Mouse (Mus musculus): ENCODE measurements around the gene Cdc123.

Gene Cdc123

DNA sequence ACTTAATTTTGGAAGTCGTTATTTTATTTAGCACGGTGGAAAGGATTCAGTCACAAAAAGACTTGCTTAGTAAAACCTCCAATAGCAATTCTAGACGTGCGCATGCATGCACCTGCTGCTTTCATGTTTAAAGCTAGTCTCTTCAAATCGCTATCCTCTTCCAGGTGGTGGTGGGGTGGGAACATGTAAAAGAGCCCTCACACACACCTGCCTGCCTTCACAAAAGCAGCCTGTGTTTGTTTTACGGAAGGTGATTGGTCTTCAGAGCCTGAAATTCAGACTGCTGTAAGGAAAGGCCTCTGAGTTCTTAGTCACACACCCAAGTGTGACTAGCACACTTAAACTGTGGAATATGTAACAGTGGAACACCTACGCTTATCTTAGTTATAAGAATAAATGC is 39.7 kb downstream of the Cdc123 start:
- no peak for DNase-seq (ENCODE audit: low read depth, low spot score)

DNA sequence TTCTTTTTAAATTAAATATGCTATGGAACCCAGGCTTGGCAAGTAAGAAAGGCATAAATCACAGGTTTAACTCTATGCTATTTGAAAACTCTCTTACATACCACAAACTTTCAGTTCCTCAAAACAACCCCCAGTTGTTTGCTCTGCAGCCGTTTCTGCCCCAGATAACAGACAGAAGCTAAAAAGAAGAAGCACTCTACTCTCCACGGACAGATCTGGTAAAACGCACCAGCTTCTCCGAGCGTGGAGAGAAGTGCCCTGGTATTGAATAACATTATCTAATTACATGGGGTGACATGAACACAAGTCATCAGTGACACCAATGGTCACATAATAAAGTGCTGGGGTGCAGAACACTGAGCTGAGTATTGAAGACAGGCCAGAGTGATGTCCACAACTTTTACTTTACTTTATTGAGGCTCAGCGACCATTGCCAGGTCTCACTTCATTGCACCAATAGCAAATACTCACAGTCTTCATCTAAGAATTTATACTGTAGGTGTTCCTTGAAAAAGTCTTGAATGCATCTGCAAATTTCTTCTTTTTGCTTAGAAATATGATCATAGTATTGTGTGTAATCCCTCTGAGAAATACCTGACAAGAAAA is 40.4 kb downstream of the Cdc123 start:
- no peak for DNase-seq (ENCODE audit: low read depth, low spot score)

DNA sequence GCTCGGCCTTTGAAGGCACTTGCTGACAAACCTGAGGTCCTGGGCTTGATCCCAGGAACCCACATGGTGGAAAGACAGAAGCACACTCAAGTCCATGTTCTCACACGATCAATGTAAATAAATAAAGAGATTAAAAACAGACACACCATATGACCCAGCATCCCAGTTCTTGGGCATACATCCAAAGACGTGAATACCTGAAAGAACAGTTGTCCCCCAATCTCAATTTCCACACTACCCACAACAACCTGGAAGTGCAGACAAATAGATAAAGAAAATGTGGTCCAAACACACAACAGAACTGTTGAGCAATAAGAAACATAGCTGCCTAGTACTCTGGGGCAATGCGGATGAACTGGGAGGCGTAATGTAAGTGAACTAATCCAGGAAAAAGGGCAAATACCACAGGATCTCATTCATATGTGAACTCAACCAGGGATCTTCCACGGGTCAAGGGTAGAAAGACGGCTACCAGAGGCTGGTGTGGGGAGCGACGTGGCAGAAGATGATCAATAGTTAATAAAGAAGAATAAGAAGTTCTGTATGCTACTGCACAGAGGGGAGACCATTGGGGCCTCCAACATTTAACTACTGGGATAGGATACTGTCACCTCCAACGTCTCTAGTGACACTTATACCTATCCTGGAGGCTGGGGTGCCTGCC is 42.9 kb downstream of the Cdc123 start:
- DNase-seq (ENCODE audit: low read depth, low spot score) = no peak

DNA sequence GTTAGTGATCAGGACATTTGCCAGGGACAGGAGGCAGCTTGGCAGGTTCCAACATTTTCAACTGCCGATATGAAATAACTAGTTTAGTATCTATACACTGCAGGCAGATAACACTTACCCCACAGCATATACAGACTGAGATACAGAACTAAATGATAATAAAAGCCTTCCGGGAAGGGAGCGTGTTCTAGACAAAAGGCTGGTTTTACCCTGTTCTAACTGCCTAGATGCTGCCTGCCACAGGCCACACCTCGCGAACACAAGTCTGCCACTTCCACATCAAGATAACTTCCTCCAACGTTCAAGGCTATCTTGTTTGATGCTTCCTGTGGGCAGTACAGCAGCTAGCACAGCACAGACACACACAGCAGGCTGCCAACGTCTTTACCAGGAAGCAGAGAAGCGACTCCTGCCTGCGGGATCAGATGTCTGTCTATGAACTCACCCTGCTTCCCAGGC is 43.8 kb downstream of the Cdc123 start:
- DNase-seq (ENCODE audit: low read depth, low spot score) = peak; percentile 67

DNA sequence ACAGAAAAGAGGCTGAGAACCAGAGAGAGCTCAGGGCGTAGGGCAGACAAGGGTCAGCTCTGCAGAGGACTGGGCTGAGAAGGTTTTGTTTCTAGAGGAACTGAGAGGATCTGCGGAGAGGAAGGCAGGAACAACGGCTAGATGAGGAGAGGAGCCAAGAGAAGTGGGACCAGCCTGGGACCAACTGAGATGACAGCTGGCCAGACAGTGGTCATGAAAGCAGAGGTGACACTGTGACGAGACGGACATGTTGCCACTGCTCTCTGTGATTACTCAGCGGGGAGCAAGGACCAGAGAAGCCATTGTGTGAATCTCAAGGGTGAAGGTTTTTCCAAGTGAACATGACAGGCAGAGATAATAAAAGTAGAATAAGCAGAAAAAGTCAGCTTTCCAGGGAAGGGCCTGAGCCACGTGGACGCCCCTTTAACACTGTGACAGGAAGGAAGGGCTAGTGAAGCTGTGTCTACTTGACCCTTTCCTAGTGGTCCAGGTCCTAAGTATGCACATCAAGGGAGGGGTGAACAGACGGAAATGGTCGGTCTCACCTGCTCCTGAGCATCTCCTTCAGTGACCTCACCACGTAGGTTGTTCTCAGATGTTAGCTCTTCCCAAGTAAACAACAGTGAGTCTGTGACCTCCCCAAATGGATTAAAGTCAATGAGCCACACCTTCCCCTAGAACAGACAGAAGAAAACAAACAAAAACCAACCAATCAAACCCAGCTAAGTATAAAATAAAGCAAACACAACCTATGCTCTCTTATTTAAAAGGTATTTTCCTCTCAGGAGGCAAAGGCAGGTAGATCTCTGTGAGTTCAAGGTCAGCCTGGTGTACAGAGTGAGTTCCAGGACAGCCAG is 46.9 kb downstream of the Cdc123 start:
- peak; percentile 50 for DNase-seq (ENCODE audit: low read depth, low spot score)

DNA sequence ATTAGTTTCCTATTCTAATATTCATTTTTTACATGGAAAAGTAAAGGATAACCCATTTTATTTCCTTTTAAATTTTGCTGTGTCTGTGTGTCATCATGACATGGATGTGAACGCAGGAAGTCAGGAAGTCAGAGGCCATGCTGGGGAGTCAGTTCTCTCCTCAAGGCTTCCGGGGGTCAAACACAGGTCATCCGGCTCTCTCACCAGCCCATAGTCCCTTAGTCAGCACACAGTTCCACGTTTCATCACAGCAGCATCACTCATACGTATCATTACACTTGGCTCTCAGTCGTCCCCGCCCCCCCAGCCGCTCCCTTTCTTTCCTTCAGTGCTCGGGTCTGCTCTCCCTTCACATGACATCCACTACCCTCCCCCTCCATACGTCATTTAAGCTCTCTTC is 51.2 kb downstream of the Cdc123 start:
- peak; percentile 75 for DNase-seq (ENCODE audit: low read depth, low spot score)

DNA sequence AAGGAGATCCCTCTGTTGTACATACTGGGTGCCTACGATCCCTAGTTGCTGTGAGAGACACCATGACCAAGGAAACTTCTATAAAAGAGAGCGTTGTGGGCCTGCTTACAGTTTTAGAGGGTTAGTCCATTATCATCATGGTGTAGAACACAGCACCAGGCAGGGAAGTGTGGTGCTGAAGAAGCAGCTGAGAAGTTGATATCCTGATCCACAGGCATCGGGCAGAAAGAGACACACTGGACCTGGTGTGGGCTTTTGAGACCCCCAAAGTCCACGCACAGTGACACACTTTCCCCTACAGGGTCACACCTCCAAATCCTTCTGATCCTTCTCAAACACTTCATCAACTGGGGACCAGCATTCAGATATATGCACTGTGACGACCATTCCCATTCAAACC is 52.9 kb downstream of the Cdc123 start:
- DNase-seq (ENCODE audit: low read depth, low spot score) = no peak

DNA sequence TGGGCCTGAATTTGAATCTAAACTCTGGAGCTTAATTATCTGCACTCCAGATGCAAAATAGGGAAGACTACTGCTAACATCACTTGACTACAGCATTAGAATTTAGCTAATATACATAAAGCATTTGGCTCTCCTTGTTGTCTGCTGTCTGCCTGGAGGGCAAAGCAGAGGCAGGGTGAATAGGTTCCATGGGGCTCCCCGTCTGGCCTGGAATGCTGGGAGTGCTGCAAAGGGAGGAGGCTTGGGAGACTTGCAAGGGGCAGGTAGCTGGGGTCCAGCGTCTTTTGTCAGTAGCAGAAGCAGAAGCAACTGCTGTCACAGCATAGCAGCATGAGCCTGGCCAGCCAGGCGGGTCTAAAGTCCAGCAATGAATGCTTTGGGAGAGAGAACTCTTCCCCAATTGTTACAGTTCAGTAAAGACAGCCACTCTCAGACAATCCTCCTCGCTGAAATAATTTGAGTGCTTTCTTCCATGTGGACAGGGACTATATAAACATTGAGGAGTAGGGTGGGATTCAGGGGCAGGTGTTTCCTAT is 55.3 kb downstream of the Cdc123 start:
- peak; percentile 57 for DNase-seq (ENCODE audit: low read depth, low spot score)

DNA sequence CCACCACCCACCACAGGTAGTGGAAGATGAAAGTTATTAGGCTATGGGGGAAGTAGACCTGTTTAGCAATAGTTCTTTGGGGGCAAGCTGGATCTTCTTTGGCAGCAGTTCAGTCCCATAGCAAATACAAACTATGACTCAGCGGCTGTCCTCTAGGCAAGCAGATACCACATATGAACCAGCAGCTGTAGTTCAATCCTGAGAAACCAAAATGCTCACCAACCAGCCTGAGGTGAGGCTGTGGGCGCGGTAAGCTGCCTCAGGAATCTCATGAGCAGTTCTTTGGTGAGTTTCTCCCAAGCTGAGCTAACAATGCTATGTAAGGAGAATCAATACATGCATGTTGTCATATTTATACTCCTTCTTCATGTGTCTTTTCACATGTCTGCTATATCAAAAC is 57.6 kb downstream of the Cdc123 start:
- DNase-seq (ENCODE audit: low read depth, low spot score) = no peak

DNA sequence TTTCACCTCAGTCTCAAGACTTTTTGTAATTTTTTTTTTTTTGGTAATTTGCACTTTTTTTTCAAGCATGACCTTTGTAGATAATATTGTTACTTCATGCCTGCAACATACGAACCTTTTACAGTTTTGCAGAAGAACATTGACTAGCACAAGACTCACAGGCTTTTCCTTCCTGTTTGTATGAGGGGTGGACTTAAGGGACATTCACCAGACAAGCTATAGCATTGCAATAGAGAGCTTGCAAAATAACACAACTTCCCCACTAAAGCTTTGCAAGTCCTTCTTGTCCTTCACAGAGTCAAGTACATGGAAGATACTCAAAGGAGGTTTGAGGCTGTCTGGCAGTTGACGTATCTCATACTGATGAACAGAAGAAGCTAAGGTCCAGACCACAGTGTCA is 72.5 kb downstream of the Cdc123 start:
- no peak for DNase-seq (ENCODE audit: low read depth, low spot score)

DNA sequence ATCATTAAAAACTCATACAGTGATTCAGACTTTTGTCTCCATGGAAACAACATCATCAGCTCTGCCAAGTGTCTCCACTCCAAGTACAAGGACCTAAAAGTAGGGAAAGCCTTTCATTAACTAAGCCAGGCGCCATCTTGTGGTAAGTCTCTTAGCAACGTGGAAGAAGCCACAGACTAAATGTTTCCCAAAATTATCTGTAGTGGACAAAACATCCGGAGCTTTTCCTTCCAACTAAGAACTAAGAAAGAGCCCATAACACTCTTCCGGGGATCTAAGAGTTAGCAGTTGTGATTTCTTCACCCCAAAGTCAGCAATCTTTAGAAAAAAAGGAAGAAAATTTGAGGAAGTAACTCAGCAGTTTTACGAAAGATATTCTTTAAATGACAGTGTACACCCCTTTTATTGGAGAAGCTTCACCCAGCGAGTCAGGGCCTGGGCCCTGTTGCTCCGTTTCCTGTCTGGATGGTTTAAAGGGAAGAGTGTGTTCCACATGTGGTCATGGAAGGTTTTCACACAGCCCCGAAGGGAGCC is 74.2 kb downstream of the Cdc123 start:
- DNase-seq (ENCODE audit: low read depth, low spot score) = peak; percentile 72

DNA sequence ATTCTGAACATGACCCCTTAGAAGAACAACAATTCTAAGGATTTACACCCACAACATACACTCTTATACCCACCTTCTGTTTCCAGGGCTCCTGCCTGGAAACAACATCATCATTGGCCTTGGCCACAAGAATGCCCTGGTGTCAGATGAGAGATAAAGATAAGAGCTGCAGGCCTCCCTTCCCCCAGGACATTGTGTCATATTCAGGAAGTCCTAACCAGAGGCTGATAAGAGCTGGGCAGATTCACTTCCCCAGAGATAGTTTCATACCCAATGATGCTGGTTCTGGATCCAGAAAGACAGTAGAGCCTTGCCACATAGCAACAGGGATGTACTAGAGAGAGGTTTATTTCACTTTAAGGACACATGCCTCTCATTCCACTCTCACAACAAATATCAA is 75.3 kb downstream of the Cdc123 start:
- DNase-seq (ENCODE audit: low read depth, low spot score) = no peak

DNA sequence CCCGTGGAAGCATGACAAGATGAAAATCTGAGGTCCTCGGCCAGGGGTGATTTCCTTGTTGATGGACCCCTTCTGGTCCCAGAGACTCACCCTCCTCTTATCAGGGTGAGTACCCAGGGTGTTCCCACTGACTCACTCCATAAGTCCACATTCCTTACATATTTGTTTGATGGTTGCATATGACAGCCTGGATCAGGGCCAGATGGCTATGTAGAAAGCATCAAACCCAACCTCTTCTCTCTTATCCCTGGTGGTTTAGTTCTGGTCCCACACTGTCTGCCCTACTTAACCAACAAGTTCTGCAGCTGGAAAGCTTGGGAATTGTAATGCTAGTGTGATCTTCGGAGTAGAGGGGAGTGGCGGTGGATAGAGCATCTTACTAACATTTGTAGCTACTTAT is 76.0 kb downstream of the Cdc123 start:
- DNase-seq (ENCODE audit: low read depth, low spot score) = no peak

DNA sequence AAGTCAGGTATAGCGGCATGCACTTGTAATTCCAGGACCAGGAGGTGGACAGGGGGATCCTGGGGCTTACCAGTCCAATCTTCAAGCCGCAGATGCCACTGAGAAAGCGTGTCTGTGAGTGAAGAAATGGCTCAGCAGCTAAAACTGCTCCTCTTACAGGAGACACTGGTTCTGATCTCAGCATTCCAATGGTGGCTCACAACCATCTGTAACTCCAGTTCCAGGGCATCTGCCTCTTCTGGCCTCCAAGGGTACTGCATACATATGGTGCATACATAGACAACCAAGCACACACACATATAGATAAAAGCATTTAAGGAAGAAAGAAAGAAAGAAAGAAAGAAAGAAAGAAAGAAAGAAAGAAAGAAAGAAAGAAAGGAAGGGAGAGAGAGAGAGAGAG is 82.9 kb downstream of the Cdc123 start:
- peak; percentile 85 for DNase-seq (ENCODE audit: low read depth, low spot score)

DNA sequence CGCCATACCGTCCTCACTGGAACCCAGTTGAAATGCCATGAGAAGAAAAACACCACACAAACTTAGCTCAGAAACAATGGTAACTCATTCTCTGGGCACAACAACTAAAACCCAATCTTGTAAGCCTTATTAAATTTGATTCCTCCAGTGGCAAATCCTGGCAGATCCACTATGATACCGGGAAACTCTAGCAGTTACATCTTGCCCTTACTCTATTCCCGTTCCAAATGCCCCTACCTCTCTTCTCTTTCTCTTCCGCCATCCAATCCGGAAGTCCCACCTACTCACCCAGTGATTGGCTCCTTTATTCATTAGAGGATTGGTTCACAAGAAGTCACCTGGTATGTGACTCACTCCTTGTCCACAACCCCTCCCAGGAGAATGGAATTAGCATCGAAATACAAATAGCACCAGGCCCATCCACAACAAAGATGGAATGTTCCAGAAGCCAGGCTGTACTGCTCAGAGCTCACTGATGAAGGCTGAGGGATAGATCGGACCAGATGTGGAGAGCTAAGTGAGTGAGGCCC is 84.4 kb downstream of the Cdc123 start:
- DNase-seq (ENCODE audit: low read depth, low spot score) = peak; percentile 96

DNA sequence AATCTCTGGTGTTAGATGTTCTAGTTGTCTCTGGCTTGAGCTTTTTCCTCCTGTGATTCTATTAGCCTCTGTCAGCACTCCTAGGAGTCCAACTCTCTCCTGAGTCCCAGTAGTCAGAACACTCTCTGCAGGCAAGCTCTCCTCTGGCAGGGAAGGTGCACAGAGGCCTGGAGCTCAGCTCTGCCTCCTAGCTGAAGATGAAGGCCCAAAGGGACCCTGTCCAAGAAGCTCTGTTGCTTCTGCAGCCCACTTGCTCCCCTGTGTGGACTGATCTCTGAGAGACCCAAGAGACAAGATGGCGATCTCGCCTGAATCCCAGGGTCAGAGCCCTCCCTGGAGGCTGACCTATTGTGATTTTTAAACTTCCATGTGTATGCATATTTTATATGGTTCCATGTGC is 86.4 kb downstream of the Cdc123 start:
- no peak for DNase-seq (ENCODE audit: low read depth, low spot score)

DNA sequence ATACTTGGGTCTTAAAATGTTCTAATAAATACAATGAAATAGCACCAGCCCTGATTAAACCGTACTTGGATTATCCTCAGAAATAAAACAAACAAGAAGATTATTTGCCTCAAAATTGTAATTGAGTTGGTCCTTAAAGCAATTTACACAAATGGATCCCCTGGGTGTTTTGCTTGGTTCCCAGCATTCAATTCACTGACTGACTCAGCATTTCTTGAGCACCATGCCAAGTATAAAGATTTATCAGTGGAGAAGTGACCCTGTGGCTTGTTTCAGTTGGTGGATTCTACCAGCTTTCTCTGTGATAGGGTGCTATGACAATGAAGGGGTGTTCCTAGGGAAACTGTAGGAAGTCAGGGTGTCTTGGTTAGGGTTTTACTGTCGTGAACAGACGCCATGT is 94.1 kb downstream of the Cdc123 start:
- no peak for DNase-seq (ENCODE audit: low read depth, low spot score)

DNA sequence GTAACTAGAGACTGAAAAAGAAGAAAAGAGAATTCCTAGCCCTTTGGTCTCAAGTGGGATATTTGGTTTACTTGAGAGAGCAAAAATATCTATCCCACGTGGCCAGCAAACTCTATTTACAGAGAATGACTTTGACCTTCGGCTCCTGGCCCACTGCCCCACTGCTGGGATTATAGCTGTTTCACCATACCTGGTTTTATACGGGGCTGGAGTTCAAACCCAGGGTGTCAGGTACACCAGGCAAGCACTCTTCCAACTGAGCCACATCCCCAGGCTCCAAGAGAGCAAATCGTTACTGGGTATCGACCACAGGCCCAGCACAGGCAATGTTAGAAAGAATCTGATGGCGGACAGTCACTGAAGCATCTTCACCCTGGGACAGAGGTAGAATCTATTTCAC is 95.8 kb downstream of the Cdc123 start:
- DNase-seq (ENCODE audit: low read depth, low spot score) = no peak

DNA sequence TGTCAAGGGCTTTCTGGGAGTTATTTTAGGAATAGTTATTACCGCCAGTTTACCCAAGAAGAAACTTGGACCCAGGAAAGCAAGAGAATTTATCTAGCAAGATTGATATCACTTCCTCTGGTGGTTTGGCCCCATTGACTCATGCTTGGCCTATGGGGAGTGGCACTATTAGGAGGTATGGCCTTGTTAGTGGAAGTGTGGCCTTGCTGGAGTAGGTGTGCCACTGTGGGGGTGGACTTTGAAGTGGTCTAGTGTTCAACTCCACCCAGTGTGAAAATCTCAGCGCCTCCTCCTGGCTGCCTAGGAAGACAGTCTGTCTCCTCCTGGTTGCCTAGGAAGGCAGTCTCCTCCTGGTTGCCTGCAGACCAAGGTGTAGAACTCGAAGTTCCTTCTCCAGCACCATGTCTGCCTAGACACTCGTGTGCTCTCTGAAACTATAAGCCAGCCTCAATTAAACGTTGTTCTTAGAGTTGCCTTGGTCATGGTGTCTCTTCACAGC is 97.4 kb downstream of the Cdc123 start:
- DNase-seq (ENCODE audit: low read depth, low spot score) = peak; percentile 35

DNA sequence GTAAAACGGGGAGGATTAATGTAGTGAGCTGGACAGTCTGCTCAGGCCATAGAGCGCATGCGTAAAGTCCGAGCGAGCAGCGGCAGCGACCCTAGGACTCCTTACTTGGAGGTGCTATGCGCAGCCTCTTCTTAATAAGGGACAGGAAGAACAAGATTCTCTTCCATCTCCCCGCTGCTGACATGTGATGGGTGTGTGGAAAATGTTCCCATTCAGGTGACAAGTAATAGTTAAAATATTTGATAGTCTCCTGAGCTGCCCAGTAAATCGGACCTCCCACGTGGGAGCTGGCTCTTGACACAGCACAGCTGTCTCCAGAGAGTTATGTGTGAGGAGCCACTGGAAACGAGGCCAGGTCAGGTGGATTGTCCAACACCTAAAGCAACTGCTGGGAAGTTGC is 98.4 kb downstream of the Cdc123 start:
- peak; percentile 22 for DNase-seq (ENCODE audit: low read depth, low spot score)
